Mouse (Mus musculus) CH12.LX (cell line): Measurements from ENCODE around the gene 1700003H04Rik. TPM values are rescaled to one million over a fixed set of nuclear protein-coding genes. Genes with fewer than 3 reads are reported as not detected.

Source experiments
- DNase-seq: peaks from one replicate; pipeline ENCODE4 v3.0.0-alpha.2; 2013; ENCODE audit errors: extremely low read depth
- H3K27ac ChIP-seq: 2 replicates; pipeline ENCODE4 v1.5.1; 2012; ENCODE audit warnings: low read depth, mild to moderate bottlenecking, control low read depth, moderate library complexity; ENCODE audit not compliant: insufficient read depth
- H3K27me3 ChIP-seq: replicated peaks from 2 replicates; pipeline ENCODE3; 2012; ENCODE audit warnings: inconsistent platforms
- H3K36me3 ChIP-seq, 2 experiments: replicated peaks in 1 of 2; 2 replicates each; pipeline versions ENCODE3 to v1.6.1; 2012; ENCODE audit warnings: inconsistent platforms in 1 of 2, low read length in 1 of 2, mild to moderate bottlenecking in 1 of 2, mixed read lengths in 1 of 2, moderate library complexity in 1 of 2; ENCODE audit not compliant: control insufficient read depth in 1 of 2, insufficient read depth in 1 of 2
- H3K4me1 ChIP-seq, 2 experiments: 2 replicates each; pipeline ENCODE4 v1.6.1; 2012; ENCODE audit warnings: inconsistent platforms in 1 of 2, moderate library complexity in 1 of 2; ENCODE audit not compliant: insufficient read depth in 2 of 2, control insufficient read depth in 1 of 2
- H3K4me2 ChIP-seq: 2 replicates; pipeline ENCODE4 v1.6.1; 2012; ENCODE audit warnings: low read depth, mild to moderate bottlenecking, control low read depth; ENCODE audit not compliant: poor library complexity, insufficient read depth, severe bottlenecking
- H3K4me3 ChIP-seq, 3 experiments: fragments of 150-350 bp in 1 of 3; sonication (generic) in 1 of 3; replicated peaks in 1 of 3; 2 replicates each; pipeline versions ENCODE3 to v1.5.1; 2011 to 2012; ENCODE audit warnings: low read depth in 2 of 3, low read length in 2 of 3, mild to moderate bottlenecking in 2 of 3, moderate library complexity in 2 of 3, control low read depth in 1 of 3, improper control_type of control experiment in 1 of 3, inconsistent platforms in 1 of 3, mixed read lengths in 1 of 3; ENCODE audit not compliant: poor library complexity in 1 of 3
- H3K79me2 ChIP-seq: replicated peaks from 2 replicates; pipeline ENCODE4 v1.6.1; 2012; ENCODE audit warnings: mild to moderate bottlenecking, moderate library complexity; ENCODE audit not compliant: control insufficient read depth, poor library complexity, insufficient read depth, severe bottlenecking; ENCODE audit errors: extremely low read depth
- H3K9ac ChIP-seq: 2 replicates; pipeline ENCODE4 v1.6.1; 2012; ENCODE audit warnings: low read depth, mild to moderate bottlenecking, control low read depth, moderate library complexity; ENCODE audit not compliant: insufficient read depth
- H3K9me3 ChIP-seq: replicated peaks from 2 replicates; pipeline ENCODE3; 2012; ENCODE audit warnings: low read length, inconsistent platforms, mixed read lengths
- BHLHE40 ChIP-seq: IDR thresholded peaks from 2 replicates; pipeline ENCODE4 v1.6.1; 2011; ENCODE audit warnings: mild to moderate bottlenecking, low read depth, low read length, improper control_type of control experiment
- CTCF ChIP-seq, 2 experiments: IDR thresholded peaks in 1 of 2; conservative IDR thresholded peaks in 1 of 2; 2 replicates each; pipeline ENCODE4 v1.5.1; 2011 to 2012; ENCODE audit warnings: low read depth in 2 of 2, low read length in 2 of 2, improper control_type of control experiment in 1 of 2, inconsistent platforms in 1 of 2, mild to moderate bottlenecking in 1 of 2, moderate library complexity in 1 of 2
- E2F4 ChIP-seq: IDR thresholded peaks from 2 replicates; pipeline ENCODE4 v1.6.1; 2011; ENCODE audit warnings: low read depth, low read length, improper control_type of control experiment; ENCODE audit not compliant: insufficient replicate concordance
- ELF1 ChIP-seq: IDR thresholded peaks from 2 replicates; pipeline ENCODE4 v1.6.1; 2014; ENCODE audit warnings: low read depth, mild to moderate bottlenecking, inconsistent platforms, low read length, improper control_type of control experiment
- ETS1 ChIP-seq: conservative IDR thresholded peaks from 2 replicates; pipeline ENCODE4 v1.6.1; 2012; ENCODE audit warnings: low read depth, mild to moderate bottlenecking, inconsistent platforms, low read length, improper control_type of control experiment, moderate library complexity
- GABPA ChIP-seq: IDR thresholded peaks from 2 replicates; pipeline ENCODE4 v1.6.1; 2012; ENCODE audit warnings: low read depth, low read length, improper control_type of control experiment, inconsistent platforms; ENCODE audit not compliant: insufficient replicate concordance
- IRF4 ChIP-seq: IDR thresholded peaks from 2 replicates; pipeline ENCODE4 v1.6.1; 2014; ENCODE audit warnings: low read depth, mild to moderate bottlenecking, inconsistent platforms, low read length, improper control_type of control experiment
- KAT2A ChIP-seq: IDR thresholded peaks from 2 replicates; pipeline ENCODE4 v1.6.1; 2012; ENCODE audit warnings: low read length, improper control_type of control experiment, inconsistent platforms; ENCODE audit not compliant: insufficient replicate concordance
- MAFK ChIP-seq: IDR thresholded peaks from 2 replicates; pipeline ENCODE4 v1.6.1; 2011; ENCODE audit warnings: low read length, improper control_type of control experiment; ENCODE audit not compliant: insufficient replicate concordance
- MAZ ChIP-seq: IDR thresholded peaks from 2 replicates; pipeline ENCODE4 v1.6.1; 2012; ENCODE audit warnings: low read depth, mild to moderate bottlenecking, inconsistent platforms, low read length, improper control_type of control experiment, moderate library complexity
- MEF2A ChIP-seq: IDR thresholded peaks from 2 replicates; pipeline ENCODE4 v1.6.1; 2014; ENCODE audit warnings: low read depth, mild to moderate bottlenecking, inconsistent platforms, low read length, improper control_type of control experiment, borderline replicate concordance
- MXI1 ChIP-seq: IDR thresholded peaks from 2 replicates; pipeline ENCODE4 v1.6.1; 2011; ENCODE audit warnings: mild to moderate bottlenecking, low read depth, low read length, improper control_type of control experiment
- PAX5 ChIP-seq: IDR thresholded peaks from 2 replicates; pipeline ENCODE4 v1.6.1; 2012; ENCODE audit warnings: low read length, inconsistent platforms, mixed read lengths
- POLR2AphosphoS2 ChIP-seq: IDR thresholded peaks from 2 replicates; pipeline ENCODE4 v1.6.1; 2011; ENCODE audit warnings: low read depth, low read length, improper control_type of control experiment
- SIN3A ChIP-seq: IDR thresholded peaks from 2 replicates; pipeline ENCODE4 v1.6.1; 2012; ENCODE audit warnings: low read length, improper control_type of control experiment, inconsistent platforms
- SMC3 ChIP-seq: IDR thresholded peaks from 2 replicates; pipeline ENCODE4 v1.6.1; 2011; ENCODE audit warnings: low read depth, low read length, improper control_type of control experiment
- UBTF ChIP-seq: IDR thresholded peaks from 2 replicates; pipeline ENCODE4 v1.6.1; 2012; ENCODE audit warnings: low read depth, mild to moderate bottlenecking, inconsistent platforms, low read length, improper control_type of control experiment, moderate library complexity
- USF1 ChIP-seq: IDR thresholded peaks from 2 replicates; pipeline ENCODE4 v1.6.1; 2014; ENCODE audit warnings: low read depth, mild to moderate bottlenecking, inconsistent platforms, low read length, improper control_type of control experiment
- ZKSCAN1 ChIP-seq: IDR thresholded peaks from 2 replicates; pipeline ENCODE4 v1.6.1; 2012; ENCODE audit warnings: low read depth, inconsistent platforms, low read length, improper control_type of control experiment, borderline replicate concordance
- ZMIZ1 ChIP-seq: IDR thresholded peaks from 2 replicates; pipeline ENCODE4 v1.6.1; 2012; ENCODE audit warnings: low read depth, mild to moderate bottlenecking, inconsistent platforms, low read length, improper control_type of control experiment
- dilution Hi-C: fragments of 300-500 bp; cut with MboI; formaldehyde crosslinking; loops from 2 replicates; pipeline ENCODE4 v1.14.3; 2020; ENCODE audit warnings: low sequenced_read_pairs; ENCODE audit not compliant: extremely low pct_unique_long_range_greater_than_20kb, extremely low pct_ligation_motif_present
- in situ Hi-C: fragments of 300-500 bp; cut with MboI; formaldehyde crosslinking; loops from 3 replicates; pipeline ENCODE4 v1.14.3; 2019; ENCODE audit warnings: low sequenced_read_pairs, low pct_ligation_motif_present, low pct_unique_long_range_greater_than_20kb, mixed read lengths
- polyA plus RNA-seq: library from polyadenylated mRNA; unstranded; fragments of >175 nt; gene quantifications from 2 replicates; pipeline ENCODE4 v1.2.1, GENCODE M21; 2012; ENCODE audit warnings: low read depth; ENCODE audit not compliant: insufficient read length
- total RNA-seq, 2 experiments: library from RNA; depleted of rRNA; stranded (reverse); fragments of 300-350 nt in 1 of 2; fragments of >200 nt in 1 of 2; gene quantifications; 2 replicates each; pipeline ENCODE4 v1.2.3; 2012 to 2014

Gene 1700003H04Rik
- total and polyA plus RNA-seq, 3 experiments, result not detected

- Histone ChIP-seq H3K27me3 (no peaks in the 10 kb centered on the region), H3K79me2 (no peaks in the 10 kb centered on the region), H3K9me3 (peaks cover 20% of the 10 kb centered on the region), H3K36me3 (no peaks in the 10 kb centered on the region), H3K4me2 (no peak overlapping the region), H3K27ac (no peak overlapping the region), H3K9ac (no peak overlapping the region), H3K4me1 (no peaks in the 10 kb centered on the region), H3K4me3 (no peak overlapping the region)
- dilution Hi-C loops (no loop called here), in situ Hi-C loops (no loop called here)
- no peak for TF ChIP-seq POLR2AphosphoS2
- TF ChIP-seq UBTF, result no peak
- TF ChIP-seq MAZ, result no peak
- no peak for TF ChIP-seq GABPA
- no peak for TF ChIP-seq SIN3A
- no peak for TF ChIP-seq CTCF (conservative IDR thresholded peaks at IDR 0.05 in 1 of 2, IDR thresholded peaks at IDR 0.05 in 1 of 2; ENCODE audit: low read depth in 2 of 2, low read length in 2 of 2)
- TF ChIP-seq ELF1, result no peak
- TF ChIP-seq E2F4, result no peak
- TF ChIP-seq BHLHE40, result no peak
- TF ChIP-seq PAX5, result no peak
- no peak for TF ChIP-seq SMC3
- DNase-seq, result no peak
These were observed 25.8 kb downstream of the 1700003H04Rik start for GRCm38 (mm10) chr3:124555092-124555491.

- H3K9me3 ChIP-seq, result peaks cover 8% of the 10 kb centered on the region
- TF ChIP-seq IRF4, result no peak
- no peak for TF ChIP-seq ETS1
- no peak for TF ChIP-seq SIN3A
- TF ChIP-seq MXI1, result no peak
- TF ChIP-seq KAT2A, result no peak
- no peak for TF ChIP-seq ZMIZ1
- no peak for TF ChIP-seq ZKSCAN1
- no peak for TF ChIP-seq MEF2A
- no peak for TF ChIP-seq POLR2AphosphoS2
- no peak for TF ChIP-seq USF1
- no peak for TF ChIP-seq MAZ
- no peak for TF ChIP-seq MAFK
- no peak overlapping the region for H3K4me2 ChIP-seq
- no peak overlapping the region for H3K4me3 ChIP-seq
- no peak overlapping the region for H3K27ac ChIP-seq
- H3K79me2 ChIP-seq, result no peaks in the 10 kb centered on the region
- dilution Hi-C loops, result no loop called here
- H3K4me1 ChIP-seq, result no peaks in the 10 kb centered on the region
- DNase-seq, result no peak
- no peaks in the 10 kb centered on the region for H3K27me3 ChIP-seq
- in situ Hi-C loops, result no loop called here
- no peak overlapping the region for H3K9ac ChIP-seq
- no peaks in the 10 kb centered on the region for H3K36me3 ChIP-seq
These were observed 32.0 kb downstream of the 1700003H04Rik start for GRCm38 (mm10) chr3:124548898-124549297.
